Mouse (Mus musculus): ENCODE measurements at regions not wholly inside any gene's neighbourhood (a gene's known extent, or its start where the extent isn't known, plus 50 kb on each side); places are given as distances from the start of the nearest gene placed in this dataset.

DNA sequence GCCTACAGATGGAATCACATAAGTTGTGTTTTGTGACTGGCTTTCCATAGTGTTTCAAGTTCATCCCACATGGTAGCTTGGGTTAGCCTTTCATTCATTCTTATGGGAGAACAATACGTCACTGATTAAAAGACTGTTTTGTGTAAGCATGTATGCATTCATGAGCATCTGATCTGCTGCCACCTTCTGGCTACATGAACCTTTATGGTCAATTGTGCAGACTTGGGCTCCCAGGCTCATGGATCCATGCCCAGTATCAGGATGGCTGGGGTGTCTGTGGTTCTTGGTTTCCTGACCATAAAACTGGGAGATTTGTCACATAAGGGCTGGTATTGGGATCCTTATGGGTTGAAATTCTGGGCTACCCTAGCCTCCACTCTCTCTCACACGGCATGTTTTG lies 90.4 kb upstream of the Kazn start:
- WGBS: 82% methylated on average over 2 of the region's 2 CpGs
- H3K36me3 ChIP-seq (ENCODE audit: control insufficient read depth, insufficient read depth, low read length): no peaks in the 10 kb centered on the region
- H3K27me3 ChIP-seq (replicated peaks; ENCODE audit: control insufficient read depth, insufficient read depth, low read length): no peaks in the 10 kb centered on the region
- TF ChIP-seq POLR2A (IDR thresholded peaks at IDR 0.05; ENCODE audit: low read depth, low read length) (no peak), CTCF (conservative IDR thresholded peaks at IDR 0.05; ENCODE audit: insufficient read depth, insufficient read length, low read depth, low read length) (no peak)
- H3K4me1 ChIP-seq (ENCODE audit: control insufficient read depth, insufficient read depth, low read length): no peaks in the 10 kb centered on the region
- no peak overlapping the region for H3K4me3 ChIP-seq (ENCODE audit: insufficient read depth, low read depth, low read length)
- H3K27ac ChIP-seq (ENCODE audit: insufficient read depth, low read depth, low read length): no peak overlapping the region
- no peak for DNase-seq

GRCm38 (mm10) chr4:142326511-142326910 lies 87.3 kb upstream of the Kazn start:
- H3K36me3 ChIP-seq (ENCODE audit: control insufficient read depth, insufficient read depth, low read length): no peaks in the 10 kb centered on the region
- DNase-seq: no peak
- H3K4me3 ChIP-seq (ENCODE audit: insufficient read depth, low read depth, low read length): no peak overlapping the region
- no peak overlapping the region for H3K27ac ChIP-seq (ENCODE audit: insufficient read depth, low read depth, low read length)
- no peaks in the 10 kb centered on the region for H3K27me3 ChIP-seq (replicated peaks; ENCODE audit: control insufficient read depth, insufficient read depth, low read length)
- H3K4me1 ChIP-seq (ENCODE audit: control insufficient read depth, insufficient read depth, low read length): no peaks in the 10 kb centered on the region
- TF ChIP-seq POLR2A (IDR thresholded peaks at IDR 0.05; ENCODE audit: low read depth, low read length) (no peak), CTCF (conservative IDR thresholded peaks at IDR 0.05; ENCODE audit: insufficient read depth, insufficient read length, low read depth, low read length) (no peak)
- WGBS: 62% methylated on average over 5 of the region's 5 CpGs

DNA sequence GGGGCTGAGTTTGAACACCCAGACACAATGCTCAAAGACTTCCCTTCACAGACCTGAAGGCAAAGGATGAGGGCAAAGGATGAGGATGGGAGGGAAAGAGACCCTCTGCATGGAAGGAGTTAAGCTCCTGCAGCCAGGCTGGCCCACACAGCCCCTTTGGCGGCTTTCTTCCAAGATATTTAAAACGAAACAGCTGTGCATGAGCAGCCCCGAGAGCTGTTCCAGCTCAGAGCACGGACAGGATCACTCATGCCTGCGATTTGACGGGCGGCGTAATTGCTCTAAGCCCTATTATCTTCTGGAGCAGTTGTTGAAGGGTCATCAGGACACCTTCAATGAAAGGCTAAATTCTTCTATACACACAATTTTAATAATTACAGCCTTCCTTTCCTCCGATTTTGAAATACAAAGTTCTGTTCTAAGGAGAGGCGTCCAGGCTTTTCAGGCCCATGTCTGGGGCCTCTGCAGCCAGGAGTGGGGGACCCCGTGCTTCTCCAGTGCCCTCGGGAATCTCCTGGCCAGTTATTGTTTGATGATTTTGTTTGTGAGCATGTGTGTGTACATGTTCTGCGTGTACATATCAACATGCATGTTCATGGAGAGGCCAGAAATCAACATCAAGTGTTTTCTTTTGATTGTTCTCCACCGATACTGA lies 82.1 kb upstream of the Kazn start:
- TF ChIP-seq POLR2A (IDR thresholded peaks at IDR 0.05; ENCODE audit: low read depth, low read length) (no peak), CTCF (conservative IDR thresholded peaks at IDR 0.05; ENCODE audit: insufficient read depth, insufficient read length, low read depth, low read length) (no peak)
- H3K4me3 ChIP-seq (ENCODE audit: insufficient read depth, low read depth, low read length): no peak overlapping the region
- WGBS: 42% methylated on average over 14 of the region's 14 CpGs
- no peaks in the 10 kb centered on the region for H3K4me1 ChIP-seq (ENCODE audit: control insufficient read depth, insufficient read depth, low read length)
- H3K27me3 ChIP-seq (replicated peaks; ENCODE audit: control insufficient read depth, insufficient read depth, low read length): no peaks in the 10 kb centered on the region
- no peak overlapping the region for H3K27ac ChIP-seq (ENCODE audit: insufficient read depth, low read depth, low read length)
- DNase-seq: no peak
- no peaks in the 10 kb centered on the region for H3K36me3 ChIP-seq (ENCODE audit: control insufficient read depth, insufficient read depth, low read length)

DNA sequence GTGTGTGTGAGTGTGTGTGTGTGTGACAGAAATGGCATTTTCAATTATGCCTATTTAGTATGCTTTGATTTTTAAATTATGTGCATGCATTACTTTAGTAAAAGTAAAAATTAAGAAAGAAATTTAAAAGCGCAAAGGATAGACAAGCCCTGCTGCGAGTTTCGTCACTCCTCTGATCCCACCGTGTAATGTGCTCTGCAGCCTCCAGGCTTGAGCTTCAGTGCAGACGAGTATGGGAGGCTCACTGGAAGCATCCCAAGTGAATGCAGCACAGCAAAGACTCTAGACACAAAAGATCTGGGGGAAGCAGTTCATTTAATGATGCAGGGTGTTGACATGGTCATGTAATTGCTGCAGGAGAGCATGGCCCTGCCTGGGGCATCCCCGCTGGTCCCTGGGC lies 71.1 kb upstream of the Kazn start:
- H3K27me3 ChIP-seq (replicated peaks; ENCODE audit: control insufficient read depth, insufficient read depth, low read length): no peaks in the 10 kb centered on the region
- no peaks in the 10 kb centered on the region for H3K36me3 ChIP-seq (ENCODE audit: control insufficient read depth, insufficient read depth, low read length)
- DNase-seq: no peak
- H3K27ac ChIP-seq (ENCODE audit: insufficient read depth, low read depth, low read length): no peak overlapping the region
- TF ChIP-seq POLR2A (IDR thresholded peaks at IDR 0.05; ENCODE audit: low read depth, low read length) (no peak), CTCF (conservative IDR thresholded peaks at IDR 0.05; ENCODE audit: insufficient read depth, insufficient read length, low read depth, low read length) (no peak)
- WGBS: 92% methylated on average over 6 of the region's 6 CpGs
- H3K4me3 ChIP-seq (ENCODE audit: insufficient read depth, low read depth, low read length): no peak overlapping the region
- no peaks in the 10 kb centered on the region for H3K4me1 ChIP-seq (ENCODE audit: control insufficient read depth, insufficient read depth, low read length)

- no peaks in the 10 kb centered on the region for H3K27me3 ChIP-seq (replicated peaks; ENCODE audit: control insufficient read depth, insufficient read depth, low read length)
- WGBS: 89% methylated on average over 7 of the region's 7 CpGs
- no peak overlapping the region for H3K4me3 ChIP-seq (ENCODE audit: insufficient read depth, low read depth, low read length)
- no peaks in the 10 kb centered on the region for H3K4me1 ChIP-seq (ENCODE audit: control insufficient read depth, insufficient read depth, low read length)
- DNase-seq: no peak
- H3K27ac ChIP-seq (ENCODE audit: insufficient read depth, low read depth, low read length): no peak overlapping the region
- H3K36me3 ChIP-seq (ENCODE audit: control insufficient read depth, insufficient read depth, low read length): no peaks in the 10 kb centered on the region
- no peak for TF ChIP-seq POLR2A (IDR thresholded peaks at IDR 0.05; ENCODE audit: low read depth, low read length)
- TF ChIP-seq CTCF (conservative IDR thresholded peaks at IDR 0.05; ENCODE audit: insufficient read depth, insufficient read length, low read depth, low read length): no peak
These were observed 69.1 kb upstream of the Kazn start for GRCm38 (mm10) chr4:142308271-142308670.

- no peak overlapping the region for H3K27ac ChIP-seq (ENCODE audit: insufficient read depth, low read depth, low read length)
- no peaks in the 10 kb centered on the region for H3K36me3 ChIP-seq (ENCODE audit: control insufficient read depth, insufficient read depth, low read length)
- no peak for DNase-seq
- no peak overlapping the region for H3K4me3 ChIP-seq (ENCODE audit: insufficient read depth, low read depth, low read length)
- WGBS: 44% methylated on average over 11 of the region's 11 CpGs
- no peaks in the 10 kb centered on the region for H3K27me3 ChIP-seq (replicated peaks; ENCODE audit: control insufficient read depth, insufficient read depth, low read length)
- TF ChIP-seq POLR2A (IDR thresholded peaks at IDR 0.05; ENCODE audit: low read depth, low read length) (no peak), CTCF (conservative IDR thresholded peaks at IDR 0.05; ENCODE audit: insufficient read depth, insufficient read length, low read depth, low read length) (no peak)
- no peaks in the 10 kb centered on the region for H3K4me1 ChIP-seq (ENCODE audit: control insufficient read depth, insufficient read depth, low read length)
These were observed 68.1 kb upstream of the Kazn start for GRCm38 (mm10) chr4:142307321-142307720.

GRCm38 (mm10) chr4:142306076-142306475 lies 66.9 kb upstream of the Kazn start:
- Histone ChIP-seq H3K36me3 (ENCODE audit: control insufficient read depth, insufficient read depth, low read length) (no peaks in the 10 kb centered on the region), H3K4me3 (ENCODE audit: insufficient read depth, low read depth, low read length) (no peak overlapping the region), H3K27ac (ENCODE audit: insufficient read depth, low read depth, low read length) (no peak overlapping the region), H3K27me3 (replicated peaks; ENCODE audit: control insufficient read depth, insufficient read depth, low read length) (no peaks in the 10 kb centered on the region), H3K4me1 (ENCODE audit: control insufficient read depth, insufficient read depth, low read length) (no peaks in the 10 kb centered on the region)
- no peak for DNase-seq
- WGBS: 85% methylated on average over 14 of the region's 14 CpGs
- no peak for TF ChIP-seq POLR2A (IDR thresholded peaks at IDR 0.05; ENCODE audit: low read depth, low read length)
- no peak for TF ChIP-seq CTCF (conservative IDR thresholded peaks at IDR 0.05; ENCODE audit: insufficient read depth, insufficient read length, low read depth, low read length)
